Mouse (Mus musculus): ENCODE measurements at regions not wholly inside any gene's neighbourhood (a gene's known extent, or its start where the extent isn't known, plus 50 kb on each side); places are given as distances from the start of the nearest gene placed in this dataset.
"Not testable (repeated sequence)": the region's sequence is repeated elsewhere in the genome, so short reads cannot be mapped to it uniquely, and the experiment has no call there.

DNA sequence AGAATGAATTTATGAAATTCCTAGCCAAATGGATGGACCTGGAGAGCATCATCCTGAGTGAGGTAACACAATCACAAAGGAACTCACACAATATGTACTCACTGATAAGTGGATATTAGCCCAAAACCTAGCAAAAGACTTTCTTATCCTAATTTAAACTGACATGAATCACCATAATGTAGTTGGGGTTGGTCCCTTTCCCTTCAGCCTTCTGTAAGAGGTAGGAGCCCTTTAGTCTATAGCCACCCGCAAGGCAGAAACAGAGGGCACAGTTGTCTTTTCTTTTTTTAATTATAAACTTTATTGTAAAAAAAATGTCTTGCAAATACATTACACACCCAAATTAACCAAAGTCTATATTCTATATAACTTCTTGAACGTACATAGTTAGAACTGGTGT, 81.3 kb downstream of the Ogfrl1 start:
- DNase-seq: not testable (repeated sequence)

DNA sequence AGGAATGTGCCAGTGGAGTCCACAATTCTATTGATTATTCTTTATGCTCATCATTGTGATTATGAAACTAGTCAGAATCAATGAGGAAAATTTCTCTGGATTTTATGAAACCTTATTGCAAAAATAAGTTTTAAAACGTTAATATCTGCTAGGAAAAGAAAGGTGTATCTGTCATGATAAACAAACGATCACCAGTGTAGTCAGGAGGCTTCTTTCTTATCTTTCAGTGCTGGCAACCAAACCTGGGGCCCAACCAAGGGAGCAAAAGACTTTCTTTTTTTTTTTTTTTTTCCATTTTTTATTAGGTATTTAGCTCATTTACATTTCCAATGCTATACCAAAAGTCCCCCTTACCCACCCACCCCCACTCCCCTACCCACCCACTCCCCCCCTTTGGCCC, 82.7 kb downstream of the Ogfrl1 start:
- not testable (repeated sequence) for DNase-seq

DNA sequence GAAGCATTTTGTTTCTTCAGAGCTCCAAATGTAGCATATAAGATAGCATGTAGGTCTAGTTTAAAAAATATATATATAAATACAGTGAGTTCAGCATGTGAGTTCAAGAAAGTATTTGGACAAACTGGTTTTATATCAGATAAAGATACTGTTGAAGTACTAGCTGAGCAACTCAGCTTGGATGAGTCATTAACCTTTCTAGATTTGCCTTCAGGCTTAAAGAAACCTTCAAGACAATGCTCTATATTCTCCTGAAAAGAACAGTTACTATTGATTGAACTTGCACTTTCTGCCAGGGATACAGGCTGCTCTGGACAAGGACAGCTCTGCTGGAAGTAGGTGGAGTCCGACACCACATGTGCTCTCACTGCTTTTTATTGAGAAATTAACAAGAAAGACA, 104.9 kb downstream of the Ogfrl1 start:
- no peak for DNase-seq

GRCm38 (mm10) chr1:23286741-23287140, 110.8 kb downstream of the Ogfrl1 start:
- no peak for DNase-seq

DNA sequence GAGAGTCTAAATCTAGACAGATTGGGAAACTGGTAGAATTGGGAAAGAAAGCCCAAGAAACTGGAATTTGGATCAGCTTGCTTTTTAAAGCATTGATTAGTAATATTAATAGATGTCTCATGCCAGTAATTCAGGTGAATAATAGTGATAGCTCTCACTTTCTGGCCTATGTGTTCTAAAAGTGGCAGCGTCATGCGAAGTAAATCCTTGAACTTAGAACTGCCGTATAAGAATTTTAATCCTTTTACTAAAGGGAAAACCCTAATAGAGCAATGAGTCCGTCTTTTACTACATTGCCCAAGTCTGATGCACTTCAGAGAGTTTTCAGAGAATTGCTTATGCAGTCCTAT, 114.7 kb downstream of the Ogfrl1 start:
- DNase-seq: no peak

GRCm38 (mm10) chr1:23282215-23282869, 115.2 kb downstream of the Ogfrl1 start:
- no peak for DNase-seq

DNA sequence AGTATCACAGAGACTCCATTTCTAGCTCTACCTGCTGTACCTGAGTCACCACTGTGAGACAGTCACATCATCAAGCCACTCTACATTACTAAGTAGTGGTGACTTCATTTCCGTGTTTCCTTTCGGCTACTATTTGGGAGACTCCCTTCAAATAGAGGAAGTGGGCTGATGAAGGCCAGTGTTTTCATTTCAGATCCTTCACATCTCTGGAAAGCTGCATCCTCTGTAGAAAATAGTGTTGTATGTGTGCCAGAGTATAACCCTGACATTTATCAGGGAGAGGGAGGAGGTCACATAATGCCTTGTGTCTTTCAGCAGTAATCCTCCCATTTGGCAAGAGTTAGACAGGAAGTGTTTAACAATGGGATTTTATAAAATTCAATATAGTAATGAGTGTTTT, 117.7 kb downstream of the Ogfrl1 start:
- DNase-seq: no peak

GRCm38 (mm10) chr1:23272077-23272476, 125.5 kb downstream of the Ogfrl1 start:
- DNase-seq: no peak

GRCm38 (mm10) chr1:23270910-23271822, 126.4 kb downstream of the Ogfrl1 start:
- no peak for DNase-seq

DNA sequence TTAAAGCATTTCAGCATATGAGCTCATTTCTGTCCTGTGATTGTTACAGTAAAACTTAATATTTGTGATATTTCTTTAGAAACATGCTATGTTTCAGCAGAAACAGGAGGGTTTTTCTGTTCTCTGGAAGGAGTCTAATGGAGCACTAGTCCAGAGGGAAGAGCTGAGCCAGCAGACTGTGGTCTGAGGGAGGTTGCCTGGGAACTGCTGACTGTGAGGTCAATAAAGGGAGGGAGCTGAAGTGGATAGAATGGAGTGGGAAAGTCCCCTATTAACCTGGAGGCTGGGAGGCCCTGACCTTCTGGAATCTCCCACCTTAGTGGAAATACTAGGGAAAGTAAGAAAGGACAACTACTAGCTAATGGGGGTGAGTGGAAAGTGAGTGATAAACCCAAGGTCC, 129.5 kb downstream of the Ogfrl1 start:
- DNase-seq: no peak

DNA sequence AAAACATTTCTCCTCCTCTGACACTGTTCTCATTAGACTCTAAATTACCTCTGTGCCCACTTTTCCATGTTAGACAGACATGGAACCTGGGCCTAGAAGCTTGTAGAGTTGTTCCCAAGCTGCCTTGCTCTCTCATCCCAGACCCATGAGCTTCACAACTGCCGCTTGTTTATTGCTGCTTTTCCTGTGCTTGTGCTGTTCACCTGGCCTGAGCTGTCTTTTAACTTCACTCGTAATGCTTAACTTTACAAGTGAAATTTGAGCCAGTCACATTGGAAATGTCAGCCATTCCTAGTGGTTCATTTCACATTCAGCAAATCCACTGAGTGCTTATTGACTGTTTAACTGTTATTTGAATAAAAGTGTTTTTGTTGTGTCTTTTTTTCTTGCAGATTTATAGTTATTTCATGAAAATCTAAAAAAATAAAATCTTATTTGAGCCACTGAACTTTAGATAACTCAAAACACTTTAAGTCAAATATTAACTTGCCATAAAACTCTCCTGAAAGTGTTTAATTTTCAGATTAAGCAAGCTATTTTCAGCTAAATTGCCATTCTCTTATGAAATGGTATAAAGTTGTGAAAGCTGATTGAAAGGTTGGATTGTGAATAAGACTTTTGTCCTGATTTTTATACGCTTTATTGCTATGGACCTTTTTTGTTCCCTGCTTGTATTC, 131.9 kb downstream of the Ogfrl1 start:
- no peak for DNase-seq

DNA sequence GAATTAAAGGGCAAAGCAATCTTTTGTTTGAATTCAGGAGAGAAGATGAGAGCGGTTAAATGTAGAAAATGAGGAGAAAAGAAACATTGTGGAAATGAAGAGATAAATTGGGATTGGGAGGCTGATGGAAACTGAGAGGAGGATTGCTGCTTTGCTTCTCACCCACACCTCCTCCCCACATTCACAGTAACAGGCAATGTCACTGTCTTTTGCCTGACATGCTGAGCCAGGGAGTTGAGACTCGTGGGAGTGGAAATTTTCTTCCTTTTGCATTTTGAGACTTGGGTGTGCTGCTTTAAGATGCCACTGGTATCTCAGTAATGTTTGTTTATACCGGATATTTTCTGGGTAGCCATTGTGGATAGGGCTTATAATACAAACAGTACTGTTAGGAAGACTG, 133.3 kb downstream of the Ogfrl1 start:
- no peak for DNase-seq

GRCm38 (mm10) chr1:23263798-23264197, 133.8 kb downstream of the Ogfrl1 start:
- DNase-seq: no peak

DNA sequence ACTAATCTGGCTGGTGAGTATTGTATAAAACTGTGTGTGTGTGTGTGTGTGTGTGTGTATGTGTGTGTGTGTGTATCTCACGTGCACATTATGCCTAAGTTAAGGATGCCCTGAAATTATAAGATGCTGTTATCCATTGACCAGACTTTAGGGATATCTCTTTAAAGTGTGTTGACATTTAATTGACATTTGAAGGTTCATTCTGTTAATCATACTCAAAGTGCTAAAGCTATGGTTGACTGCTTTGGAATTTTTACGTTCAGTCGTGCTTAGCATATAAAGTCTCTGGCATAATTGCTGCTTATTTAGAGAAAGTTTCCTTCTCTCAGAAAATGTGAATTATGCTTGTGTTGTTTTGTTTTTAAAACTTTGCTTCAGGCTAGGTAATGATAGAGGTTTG, 135.9 kb downstream of the Ogfrl1 start:
- DNase-seq: no peak

GRCm38 (mm10) chr1:23257306-23257895, 140.2 kb downstream of the Ogfrl1 start:
- DNase-seq: no peak

- DNase-seq: peak; percentile 14
These were observed 141.0 kb downstream of the Ogfrl1 start for GRCm38 (mm10) chr1:23256630-23257001.

DNA sequence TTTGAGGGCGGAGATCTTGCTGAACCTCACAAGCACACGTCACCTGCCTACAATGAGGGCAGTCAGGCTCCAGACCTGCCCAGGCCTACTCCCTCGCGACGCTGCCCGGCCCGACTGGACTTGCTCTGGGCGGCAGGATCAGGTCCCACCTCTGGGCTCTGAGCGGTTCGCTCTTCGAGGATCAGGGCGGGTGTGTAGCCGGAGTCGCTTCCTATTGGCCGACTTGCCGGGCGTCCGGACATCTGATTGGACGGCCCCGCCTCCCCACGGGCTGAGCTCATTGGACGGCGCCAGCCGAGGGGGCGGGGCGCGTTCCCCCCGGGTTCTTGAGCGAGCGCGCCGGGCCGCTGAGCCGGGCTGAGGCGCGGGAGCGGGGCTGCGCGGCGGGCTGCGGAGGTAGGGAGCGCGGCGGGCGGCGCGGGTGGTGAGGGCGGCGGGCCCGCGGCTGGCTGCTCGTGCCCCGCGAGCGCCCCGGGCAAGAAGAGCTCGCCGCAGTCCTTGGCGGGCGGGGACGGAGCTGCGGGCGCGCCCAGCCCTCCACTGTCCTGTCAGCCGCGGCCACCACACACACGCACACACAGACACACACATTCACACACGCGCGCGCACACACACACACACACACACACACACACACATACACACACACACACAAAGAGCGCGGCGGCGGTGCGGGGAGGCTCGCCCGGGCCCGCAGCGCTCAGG, 141.5 kb downstream of the Ogfrl1 start:
- DNase-seq: peak; percentile 81

GRCm38 (mm10) chr1:23254235-23254634, 143.3 kb downstream of the Ogfrl1 start:
- DNase-seq: no peak

DNA sequence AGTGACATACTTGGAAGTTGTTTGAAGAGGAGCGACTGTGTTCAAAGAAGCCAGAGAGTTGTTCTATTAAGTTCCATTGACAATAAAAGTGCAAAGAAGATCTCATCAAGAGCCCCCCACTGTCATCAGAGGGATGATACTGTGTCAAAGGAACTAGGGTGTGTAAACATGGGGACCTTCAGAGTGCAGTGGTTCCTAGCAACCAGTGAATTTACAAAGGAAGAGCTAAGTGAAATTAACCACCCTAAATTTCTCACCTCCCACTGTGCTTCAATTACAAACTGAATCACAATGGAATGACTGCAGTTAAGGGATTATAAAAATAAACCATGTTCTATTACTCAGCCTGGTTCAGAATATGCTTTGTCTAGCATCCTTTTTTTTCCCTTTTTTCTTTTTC, 129.5 kb upstream of the 4933415F23Rik start:
- no peak for DNase-seq

DNA sequence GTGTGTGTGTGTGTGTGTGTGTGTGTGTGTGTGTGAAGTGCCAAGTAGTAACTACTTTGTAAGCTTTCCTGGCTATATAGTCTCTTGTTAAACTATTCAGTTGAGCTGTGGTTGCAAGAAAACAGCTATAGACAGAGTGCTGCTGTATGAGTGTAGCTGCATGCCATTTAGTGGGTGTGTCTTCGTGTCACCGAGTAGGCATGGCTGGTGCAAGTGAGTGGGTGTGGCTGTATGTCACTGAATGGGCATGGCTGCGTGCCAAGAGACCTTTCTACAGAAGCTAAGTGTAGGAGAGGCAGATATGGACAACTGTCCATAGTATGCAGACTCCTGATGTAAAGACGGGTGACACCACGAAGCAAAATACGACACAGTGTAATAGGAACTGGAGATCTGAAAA, 126.4 kb upstream of the 4933415F23Rik start:
- DNase-seq: no peak

GRCm38 (mm10) chr1:23214462-23215158, 112.6 kb upstream of the 4933415F23Rik start:
- DNase-seq: no peak

GRCm38 (mm10) chr1:23207843-23208242, 105.8 kb upstream of the 4933415F23Rik start:
- DNase-seq: no peak
